Mouse (Mus musculus) monocyte, adult 5-6 weeks (primary cell): ENCODE measurements around the gene Pde4d. TPM values are rescaled to one million over a fixed set of nuclear protein-coding genes. Genes with fewer than 3 reads are reported as not detected.
"Not testable (repeated sequence)": the region's sequence is repeated elsewhere in the genome, so short reads cannot be mapped to it uniquely, and the experiment has no call there.

Experiments
- ATAC-seq: fragments of 153-309, 156-312 bp; replicated peaks from 2 replicates; pipeline ENCODE4 v1.8.0; 2017; ENCODE audit warnings: mild to moderate bottlenecking; ENCODE audit not compliant: low TSS enrichment, insufficient number of reproducible peaks, severe bottlenecking, poor library complexity, low FRiP score
- total RNA-seq: library from RNA; stranded (forward); fragments of 200-1000, 200-491, 200-594 nt; gene quantifications from 3 replicates; pipeline ENCODE4 v1.2.3, GENCODE M21; 2017

Gene Pde4d
- total RNA-seq, 1 experiment from 2014 or later = 3.4 TPM

DNA sequence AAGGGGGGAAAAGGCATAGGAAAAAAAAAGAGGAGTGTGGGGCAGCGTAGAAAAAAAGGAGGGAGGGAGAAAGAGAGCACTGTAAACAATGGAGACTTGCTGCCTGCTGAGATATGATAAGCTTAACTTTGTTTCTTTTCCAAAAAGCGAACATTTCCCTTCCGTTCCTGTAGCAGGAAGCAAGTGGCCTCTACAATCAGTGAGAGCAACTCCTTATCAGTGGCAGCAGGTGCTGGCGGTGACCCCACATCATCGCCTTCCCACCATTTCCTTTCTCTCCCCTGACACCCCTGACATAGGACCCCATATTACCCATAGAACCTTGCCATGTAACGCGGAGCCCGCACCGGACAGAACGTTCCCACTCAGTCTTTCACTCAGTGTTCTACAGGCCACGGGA, 197.5 kb downstream of the Pde4d start:
- no peak for ATAC-seq

DNA sequence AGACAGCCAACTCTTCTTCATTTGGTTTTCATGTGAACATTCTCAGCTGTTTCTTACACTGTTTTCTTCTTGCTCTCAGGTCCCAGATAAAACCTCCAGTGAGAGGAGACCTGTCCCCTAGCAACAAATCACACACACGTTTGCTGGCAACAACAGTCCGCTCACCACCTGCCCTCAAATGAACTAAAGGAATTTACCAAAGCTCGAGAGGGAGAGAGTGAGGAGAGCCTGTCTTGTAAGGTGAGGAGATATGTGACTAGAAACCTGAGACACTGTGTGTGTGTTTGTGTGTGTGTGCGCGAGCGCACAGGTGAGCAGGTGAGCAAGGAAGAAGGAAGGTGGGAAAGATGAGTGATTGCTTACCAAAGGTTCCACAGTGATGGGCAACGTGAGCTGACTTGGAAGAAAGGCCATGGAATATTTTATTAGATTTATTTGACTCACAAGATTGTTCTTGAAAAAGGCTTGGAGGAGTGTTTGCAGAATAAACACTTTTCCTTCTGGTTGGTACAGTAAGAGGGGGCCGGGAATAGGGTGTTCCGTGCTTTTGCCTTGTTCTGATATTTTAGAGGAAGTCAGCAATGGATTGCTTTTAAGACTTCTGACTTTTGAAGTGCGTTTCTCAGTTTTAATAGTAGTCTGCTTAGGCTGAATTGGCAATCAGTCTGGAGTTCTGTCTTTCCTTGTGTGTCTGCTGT, 204.4 kb downstream of the Pde4d start:
- ATAC-seq = no peak

DNA sequence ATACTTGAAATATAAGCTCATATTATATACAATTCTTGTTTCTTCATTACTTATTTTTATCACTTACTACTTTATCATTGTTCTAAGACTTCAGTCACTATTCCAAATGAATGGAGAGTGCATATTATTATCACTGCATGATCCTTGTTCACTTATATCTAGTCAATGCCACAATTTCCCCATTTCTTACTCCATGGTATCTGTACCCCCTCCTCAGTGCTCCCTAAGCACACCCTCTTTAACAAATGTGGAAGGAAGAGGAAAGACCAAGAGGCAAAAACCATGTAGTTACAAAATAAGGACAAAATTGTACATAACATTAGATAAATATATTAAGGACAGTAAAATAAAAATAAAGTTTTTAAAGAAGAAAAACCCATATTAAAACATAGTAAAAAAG, 216.8 kb downstream of the Pde4d start:
- ATAC-seq = no peak

DNA sequence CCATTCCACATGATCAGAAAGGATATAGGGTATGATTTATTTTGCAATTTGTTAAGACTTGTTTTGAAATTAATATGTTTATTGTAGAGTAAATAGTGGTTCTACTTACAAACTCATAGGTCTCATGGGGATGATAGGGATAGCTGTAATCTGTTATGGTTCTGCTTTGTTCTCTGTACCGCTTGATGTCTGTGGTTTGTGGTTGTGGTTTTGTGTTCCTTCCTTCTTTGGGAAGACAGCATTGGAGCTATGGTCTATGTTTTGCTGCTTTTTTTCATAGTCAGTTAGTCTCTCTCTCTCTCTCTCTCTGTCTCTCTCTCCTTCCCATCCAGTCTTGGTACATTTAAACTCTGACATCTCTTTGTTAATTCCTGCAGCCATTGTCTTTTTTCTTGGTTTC, 217.3 kb downstream of the Pde4d start:
- ATAC-seq = no peak

DNA sequence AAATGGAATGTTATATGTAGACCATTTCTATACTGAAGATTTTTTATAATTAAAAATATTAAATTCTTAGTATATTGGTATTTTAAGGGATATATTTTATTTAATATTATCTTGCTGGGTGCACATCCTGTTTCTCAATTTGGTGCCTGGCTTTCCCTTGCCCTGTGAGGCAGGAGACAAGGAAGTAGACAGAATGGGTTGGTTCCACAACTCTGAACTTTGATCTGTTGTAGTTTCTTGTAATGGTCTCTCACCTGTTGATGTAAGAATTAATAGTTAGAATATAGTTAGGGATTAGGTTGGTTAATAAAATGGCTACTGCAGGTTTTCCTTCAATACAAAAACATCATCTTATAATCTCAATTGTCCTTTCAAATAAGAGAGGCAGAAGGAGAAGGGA, 227.3 kb downstream of the Pde4d start:
- no peak for ATAC-seq

DNA sequence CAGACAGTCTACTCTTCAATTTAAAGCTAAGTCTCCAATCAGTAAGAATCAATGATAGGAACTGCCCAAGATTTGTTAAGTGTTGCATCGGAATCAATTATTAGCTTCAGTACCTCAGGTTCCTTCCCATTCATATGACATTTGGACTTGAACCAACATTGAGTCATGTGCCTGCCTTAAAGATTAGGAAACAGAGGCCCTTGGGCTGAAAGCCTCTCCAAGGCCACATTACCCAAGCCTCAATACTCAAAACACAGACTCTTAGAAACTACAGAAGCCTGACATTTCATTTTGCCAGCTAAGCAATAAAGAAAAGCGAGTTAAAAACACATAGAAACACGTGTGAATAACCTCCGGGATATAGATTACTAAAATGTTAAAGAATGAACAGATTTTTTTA, 233.3 kb downstream of the Pde4d start:
- ATAC-seq = no peak

DNA sequence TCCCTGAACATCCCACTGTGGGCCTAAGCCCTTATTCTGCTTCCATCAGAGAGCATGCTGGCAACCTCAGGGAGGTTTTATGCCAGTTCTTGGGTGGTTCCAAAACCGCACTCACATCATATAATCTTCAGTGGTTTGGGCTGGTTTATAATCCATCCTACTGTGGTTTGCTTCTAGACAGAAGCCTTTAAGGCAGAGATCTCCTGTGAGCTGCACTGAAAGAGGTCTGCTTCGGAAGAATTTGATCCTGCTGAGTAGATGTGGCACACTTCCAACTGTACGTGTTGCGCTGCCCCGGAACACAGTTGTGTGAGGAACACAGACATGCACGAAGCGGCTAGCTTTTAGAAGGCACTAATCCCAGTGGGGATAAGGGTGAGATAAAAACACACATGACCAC, 236.1 kb downstream of the Pde4d start:
- ATAC-seq = no peak

DNA sequence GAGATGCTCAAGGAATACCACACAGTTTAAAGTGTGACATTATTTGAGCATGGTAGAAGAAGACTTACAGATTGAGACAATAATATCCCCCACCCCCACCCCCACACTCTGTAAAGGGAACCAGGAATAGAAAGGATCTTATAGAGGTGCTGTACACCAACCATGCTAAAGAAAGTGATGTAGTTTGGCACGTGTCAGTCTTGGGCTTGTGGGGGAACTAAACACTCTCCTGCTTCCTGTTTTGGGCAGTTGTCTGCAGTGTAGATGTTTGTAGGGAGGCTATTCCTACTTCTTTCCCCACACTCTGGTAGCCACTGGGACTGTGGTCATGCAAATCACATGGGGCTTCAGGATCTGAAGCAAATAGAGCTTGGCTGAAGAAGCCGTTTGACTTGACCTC, 236.5 kb downstream of the Pde4d start:
- no peak; the same call in 1 of the 2 replicates for ATAC-seq

DNA sequence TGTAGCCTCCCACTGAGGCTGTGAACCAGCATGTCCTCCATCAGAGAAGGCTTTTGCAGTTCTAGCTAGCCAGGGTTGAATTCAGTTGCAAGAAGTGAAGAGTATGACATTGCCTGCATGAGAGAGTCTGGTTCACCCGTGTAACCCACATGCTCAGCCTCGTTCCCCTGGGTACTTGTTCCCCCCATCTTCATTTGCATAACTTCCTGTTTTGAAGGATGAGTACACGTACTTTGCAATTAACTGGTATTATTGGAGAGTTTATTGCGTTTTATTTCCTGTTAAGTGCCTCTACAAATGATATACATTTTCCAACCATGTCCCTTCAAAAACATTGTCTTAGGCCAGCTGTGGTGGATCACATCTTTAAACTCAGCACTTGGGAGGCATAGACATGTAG, 237.1 kb downstream of the Pde4d start:
- 0 out of 2 replicates have a peak, but pooled peaks have one; percentile 40 for ATAC-seq

DNA sequence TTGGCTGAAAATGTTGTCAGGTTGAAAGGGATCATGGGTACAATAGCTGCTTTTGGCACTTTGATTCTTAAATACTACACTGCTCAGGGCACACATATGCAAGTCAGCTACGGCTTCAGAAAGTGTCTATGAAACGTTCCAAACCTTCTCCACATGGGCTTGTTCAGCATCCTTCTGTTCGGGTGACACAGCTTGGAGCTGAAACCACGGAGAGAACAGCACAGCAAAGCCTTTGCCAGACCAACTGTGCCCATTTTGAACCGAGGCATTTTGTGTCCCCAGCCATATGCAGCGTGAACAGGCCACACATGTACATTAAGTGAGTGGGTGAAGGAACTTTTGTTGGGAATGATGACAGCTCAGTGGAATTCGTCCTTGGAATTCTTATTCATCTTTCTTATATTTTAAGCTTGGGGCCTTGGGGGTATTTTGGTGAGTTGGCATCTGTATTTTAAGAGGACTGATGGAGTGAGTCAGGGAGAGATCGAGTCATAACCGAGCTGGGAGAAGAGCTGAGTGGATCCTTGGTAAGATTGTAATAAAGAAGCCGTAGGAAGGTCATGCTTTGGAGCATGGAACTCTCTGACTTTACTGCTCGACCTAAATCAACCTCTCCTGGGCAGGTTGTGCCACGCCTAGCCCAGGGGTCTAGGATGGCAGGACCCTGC, 243.3 kb downstream of the Pde4d start:
- ATAC-seq = no peak

DNA sequence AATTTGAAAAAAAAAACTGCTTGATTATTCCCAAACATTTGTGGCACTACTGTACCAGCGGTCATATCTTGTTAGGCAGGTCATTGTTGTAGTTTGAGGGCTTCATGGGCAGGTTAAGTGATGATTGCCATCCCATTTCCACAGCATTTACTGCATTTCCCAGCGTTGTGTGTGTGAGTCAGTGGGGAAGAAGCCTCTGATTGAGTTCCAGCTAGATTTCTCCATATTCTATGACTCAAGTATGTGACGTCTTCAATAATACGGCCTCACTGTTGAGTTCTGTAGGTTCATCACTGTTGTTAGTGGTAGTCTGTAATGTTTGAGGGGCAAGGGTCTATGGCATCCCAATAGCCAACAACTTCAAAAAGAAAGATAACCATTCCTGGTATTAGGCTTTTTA, 255.7 kb downstream of the Pde4d start:
- ATAC-seq = no peak

DNA sequence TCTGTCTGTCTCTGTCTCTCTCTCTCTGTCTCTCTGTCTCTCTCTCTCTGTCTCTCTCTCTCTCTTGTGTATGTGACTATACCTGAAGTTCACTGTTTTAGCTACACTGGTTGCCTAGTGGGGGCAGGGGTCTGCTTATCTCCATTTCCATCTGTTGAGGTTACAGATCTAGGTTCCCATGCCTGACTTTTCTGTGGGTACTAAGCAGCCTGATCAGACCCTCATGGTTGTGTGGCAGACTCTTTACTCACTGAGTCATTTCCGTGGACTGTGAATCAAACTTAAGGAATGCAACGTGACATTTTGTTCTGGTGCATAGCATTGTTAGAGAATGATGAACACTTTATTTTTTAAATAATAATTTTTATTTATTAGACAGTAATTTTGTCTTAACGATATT, 264.3 kb downstream of the Pde4d start:
- no peak for ATAC-seq

DNA sequence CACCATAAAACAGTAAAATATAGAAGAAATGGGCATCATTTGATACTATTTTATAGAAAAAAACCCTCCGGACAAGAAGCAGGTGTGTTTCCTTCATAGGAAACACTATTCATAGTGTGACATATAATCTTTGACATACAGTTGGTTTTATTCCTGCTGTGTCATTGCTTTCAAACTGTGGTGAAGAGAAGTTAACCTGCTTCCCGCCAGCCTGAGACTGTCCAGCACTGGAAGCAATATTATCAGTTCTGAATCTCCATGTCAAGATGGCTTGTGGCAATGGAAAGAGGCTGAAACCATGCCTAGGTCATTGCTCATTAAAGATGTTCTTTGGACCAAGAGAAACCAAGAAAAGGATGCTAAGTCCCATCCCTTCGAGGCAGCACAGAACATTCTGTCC, 265.3 kb downstream of the Pde4d start:
- ATAC-seq = no peak

DNA sequence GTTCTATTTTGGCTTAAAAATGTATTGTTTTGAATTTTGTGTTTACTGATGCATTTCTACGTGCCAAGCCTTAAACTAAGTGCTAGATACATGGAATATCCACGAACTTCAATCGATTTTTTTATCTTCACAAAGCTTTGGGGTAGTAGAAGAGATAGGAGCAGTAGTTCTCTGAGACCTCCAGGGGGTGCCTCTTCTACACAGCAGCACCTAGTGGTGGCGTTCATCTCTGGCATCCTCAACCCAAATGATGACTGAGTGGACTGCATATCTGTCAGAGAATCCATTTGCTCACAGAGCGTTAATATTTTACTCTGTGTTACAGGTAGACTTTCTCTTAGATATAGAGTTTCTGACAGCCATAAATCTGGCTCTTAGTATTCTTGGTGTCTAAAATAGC, 272.5 kb downstream of the Pde4d start:
- no peak for ATAC-seq

DNA sequence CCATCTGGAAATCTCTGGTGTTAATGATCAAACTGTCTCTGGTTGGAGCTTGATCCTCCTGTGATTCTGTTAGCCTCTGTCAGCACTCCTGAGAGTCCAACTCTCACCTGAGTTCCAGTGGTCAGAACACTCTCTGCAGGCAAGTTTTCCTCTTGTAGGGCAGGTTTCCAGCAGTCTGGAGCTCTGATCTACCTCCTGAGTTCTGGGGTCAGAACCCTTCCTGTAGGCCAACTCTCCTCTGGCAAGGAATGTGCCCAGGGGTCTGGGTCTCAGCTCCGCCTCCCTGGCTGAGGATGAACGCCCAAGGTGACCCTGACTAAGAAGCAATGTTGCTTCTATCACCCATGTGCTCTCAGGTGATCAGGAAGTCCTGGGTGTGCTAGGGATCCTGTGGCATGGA, 284.6 kb downstream of the Pde4d start:
- ATAC-seq = not testable (repeated sequence)

DNA sequence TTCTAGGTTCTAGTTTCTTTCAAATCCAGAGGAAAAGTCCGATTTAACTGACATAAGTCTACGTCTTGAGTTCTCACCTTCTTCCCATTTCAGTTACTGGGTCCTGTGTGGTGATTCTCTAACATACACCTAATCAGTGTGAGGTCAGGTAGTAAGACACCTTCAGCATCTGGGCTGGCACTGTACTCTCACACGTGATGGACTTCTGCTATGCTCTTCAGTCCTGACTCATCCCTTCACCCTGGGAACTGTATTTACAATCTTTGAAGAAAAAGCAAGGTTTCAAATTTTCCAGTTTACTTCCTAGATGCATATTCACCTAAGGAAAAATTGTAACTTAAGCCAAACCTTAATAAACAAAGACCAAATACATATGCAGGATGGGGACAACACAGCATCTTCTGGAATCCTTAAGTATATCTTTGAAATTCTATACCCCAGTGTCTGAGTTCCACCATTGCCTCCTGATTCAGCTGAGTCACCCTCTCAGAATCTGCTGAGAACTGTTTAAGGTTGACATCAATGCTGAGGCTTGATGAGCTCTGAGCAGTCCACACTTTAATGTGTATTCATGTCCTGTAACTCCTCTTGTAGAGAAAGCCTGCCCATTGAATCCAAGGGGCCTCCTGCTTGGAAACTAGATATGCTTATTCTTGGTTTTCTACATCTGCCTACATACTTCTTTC, 301.6 kb downstream of the Pde4d start:
- no peak for ATAC-seq

DNA sequence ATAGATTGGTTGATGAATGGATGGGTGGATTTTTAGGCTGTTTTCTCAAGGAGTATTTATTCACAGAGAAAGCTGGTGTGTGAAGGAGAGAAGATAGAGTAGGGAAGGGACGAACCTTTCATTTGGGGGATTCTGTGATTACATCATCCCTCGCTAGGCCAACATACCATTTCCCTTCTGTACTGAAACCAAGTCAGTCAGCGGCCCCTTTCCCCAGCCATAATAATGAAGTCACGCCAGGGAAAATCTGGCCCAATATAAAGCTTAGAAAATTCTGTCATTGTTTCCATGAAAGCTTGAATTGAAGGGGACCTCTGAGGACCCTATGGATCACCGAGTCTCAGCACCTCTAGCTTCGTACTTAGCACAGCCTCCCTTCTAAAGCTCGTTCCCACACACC, 307.7 kb downstream of the Pde4d start:
- no peak for ATAC-seq

DNA sequence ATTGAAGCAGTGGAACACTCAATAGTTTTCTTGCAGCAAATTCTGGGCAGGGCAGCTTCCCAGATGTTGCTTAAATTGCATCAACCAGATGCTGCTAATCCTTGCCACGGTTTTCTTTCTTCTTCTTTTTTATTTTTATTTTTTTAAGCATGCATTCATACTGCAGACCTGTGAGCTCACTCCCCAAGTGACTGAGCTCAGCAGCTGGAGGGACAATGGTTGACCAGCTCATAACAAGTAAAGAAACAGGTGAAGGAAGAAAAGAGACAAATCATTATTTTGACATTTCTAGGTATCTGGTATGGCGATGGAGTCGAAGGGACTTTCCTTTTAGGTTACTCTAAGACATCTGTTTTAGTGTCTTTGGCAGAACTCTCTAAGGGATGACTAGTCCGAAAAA, 308.6 kb downstream of the Pde4d start:
- no peak for ATAC-seq

DNA sequence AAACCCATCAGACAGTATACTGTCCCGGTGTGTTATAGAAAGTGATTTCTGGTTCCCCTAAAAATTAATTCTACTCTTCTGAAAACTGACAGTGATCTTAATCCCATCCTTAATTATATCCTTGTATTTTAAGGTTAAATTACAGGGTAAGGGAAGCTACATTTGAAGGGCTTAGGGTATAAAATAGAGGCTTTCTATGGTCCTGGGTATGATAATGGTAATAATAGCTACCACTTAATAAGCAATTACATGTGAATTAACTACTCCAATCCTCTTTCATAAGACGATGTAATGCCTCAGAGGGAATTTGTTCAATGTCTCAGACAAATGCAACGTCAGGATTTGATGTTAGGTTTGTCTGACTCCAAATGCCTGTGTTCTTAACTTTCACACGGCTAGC, 309.4 kb downstream of the Pde4d start:
- no peak for ATAC-seq

DNA sequence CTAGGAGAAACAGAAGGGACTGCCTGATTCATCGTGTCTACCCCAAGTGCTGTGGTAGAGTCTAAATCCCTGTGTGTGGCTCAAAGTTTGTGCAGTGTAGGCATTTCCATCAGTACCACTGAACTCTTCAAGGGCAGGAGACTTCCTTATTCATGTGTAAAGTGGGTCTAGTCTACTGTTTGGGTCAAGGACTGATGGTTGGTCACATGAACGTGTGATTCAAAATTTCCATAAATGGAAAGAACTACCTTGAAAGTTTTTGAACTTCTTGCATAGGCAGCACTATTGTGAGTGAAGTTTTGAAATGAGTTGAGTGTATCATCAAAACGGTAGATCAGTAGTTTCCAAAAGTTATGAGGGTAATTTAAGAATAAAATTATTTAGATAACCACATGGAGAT, 313.5 kb downstream of the Pde4d start:
- ATAC-seq = no peak
